Mouse (Mus musculus) thymus, postnatal 25 days (tissue): ENCODE measurements around the gene Tnfaip8l2.
A peak's percentile ranks its signal among the peaks of the same experiment; 100 is the strongest.
"Not testable (repeated sequence)": the region's sequence is repeated elsewhere in the genome, so short reads cannot be mapped to it uniquely, and the experiment has no call there.

Experiments
- DNase-seq: peaks from one replicate; pipeline ENCODE4 v3.0.0; 2022

Gene Tnfaip8l2

DNA sequence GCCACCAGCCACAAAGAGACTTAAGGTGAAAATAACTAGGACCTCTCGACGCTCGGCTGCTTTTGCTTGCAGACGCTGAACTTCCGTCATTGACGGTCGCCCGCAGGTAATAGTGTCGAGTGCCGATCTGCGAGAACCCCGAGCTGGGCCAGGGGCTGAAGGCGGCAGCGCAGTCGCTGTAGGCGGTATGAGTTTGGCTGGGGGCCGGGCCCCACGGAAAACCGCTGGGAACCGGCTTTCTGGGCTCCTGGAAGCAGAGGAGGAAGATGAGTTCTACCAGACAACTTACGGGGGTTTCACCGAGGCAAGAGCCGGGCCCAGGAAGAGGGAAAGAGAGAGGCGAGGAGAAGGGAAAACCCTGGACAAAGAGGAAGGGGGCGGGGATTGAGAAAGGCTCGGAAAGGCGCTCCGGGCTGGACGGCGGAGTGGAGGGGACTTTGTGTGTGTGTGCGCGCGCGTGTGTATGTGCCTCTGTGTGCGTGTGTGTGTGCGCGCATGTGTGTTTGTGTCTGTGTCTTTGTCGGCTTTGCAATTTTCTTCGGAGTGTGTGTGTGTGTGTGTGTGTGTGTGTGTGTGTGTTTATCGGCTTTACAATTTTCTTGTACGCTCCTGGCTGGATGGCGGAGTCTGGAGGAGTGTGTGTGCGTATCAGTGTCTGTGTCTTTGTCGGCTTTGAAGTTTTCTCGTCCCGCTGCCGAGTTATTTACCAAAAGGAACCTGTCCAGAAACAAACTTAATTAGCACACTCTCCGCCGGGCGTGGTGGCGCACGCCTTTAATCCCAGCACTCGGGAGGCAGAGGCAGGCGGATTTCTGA lies 31.0 kb downstream of the Tnfaip8l2 start, which contains the start of gene Vps72:
Vps72 (plus strand) TSS at position 112 of the 816 bp plus-strand sequence.
- peak; percentile 90 for DNase-seq

DNA sequence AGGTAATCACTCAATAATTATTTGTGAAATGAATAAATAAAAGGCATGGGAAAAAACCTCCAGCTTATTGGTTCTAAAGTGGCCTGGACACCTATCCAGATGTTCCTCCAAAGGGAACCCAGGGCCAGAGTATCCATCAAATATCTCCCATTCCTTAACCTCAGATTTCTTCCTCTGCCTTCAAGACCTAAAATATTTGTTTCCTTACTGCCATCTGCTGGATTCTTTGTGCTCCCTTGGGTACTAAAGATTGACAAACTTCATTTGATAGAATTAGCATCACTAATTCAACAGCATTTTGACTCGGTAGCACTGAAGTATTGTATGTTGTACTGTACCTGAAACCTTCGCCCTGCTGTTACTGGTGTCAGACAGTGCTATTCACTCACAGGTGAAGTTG lies 34.3 kb downstream of the Tnfaip8l2 start:
- DNase-seq = no peak

DNA sequence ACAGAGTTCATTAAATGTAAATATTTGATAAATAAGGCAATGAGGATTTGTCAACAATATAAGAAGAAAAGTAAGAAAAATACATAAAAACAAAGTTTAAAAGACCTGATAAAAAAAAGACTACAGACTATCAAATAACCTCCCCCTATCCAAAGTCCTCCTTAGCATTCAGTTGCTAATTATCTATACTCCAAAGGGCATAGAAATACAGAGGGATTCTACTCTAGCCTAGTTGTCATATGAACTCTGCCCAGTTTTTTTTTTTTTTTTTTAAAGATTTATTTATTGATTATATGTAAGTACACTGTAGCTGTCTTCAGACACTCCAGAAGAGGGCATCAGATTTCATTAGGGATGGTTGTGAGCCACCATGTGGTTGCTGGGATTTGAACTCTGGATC lies 34.9 kb downstream of the Tnfaip8l2 start:
- DNase-seq = not testable (repeated sequence)

DNA sequence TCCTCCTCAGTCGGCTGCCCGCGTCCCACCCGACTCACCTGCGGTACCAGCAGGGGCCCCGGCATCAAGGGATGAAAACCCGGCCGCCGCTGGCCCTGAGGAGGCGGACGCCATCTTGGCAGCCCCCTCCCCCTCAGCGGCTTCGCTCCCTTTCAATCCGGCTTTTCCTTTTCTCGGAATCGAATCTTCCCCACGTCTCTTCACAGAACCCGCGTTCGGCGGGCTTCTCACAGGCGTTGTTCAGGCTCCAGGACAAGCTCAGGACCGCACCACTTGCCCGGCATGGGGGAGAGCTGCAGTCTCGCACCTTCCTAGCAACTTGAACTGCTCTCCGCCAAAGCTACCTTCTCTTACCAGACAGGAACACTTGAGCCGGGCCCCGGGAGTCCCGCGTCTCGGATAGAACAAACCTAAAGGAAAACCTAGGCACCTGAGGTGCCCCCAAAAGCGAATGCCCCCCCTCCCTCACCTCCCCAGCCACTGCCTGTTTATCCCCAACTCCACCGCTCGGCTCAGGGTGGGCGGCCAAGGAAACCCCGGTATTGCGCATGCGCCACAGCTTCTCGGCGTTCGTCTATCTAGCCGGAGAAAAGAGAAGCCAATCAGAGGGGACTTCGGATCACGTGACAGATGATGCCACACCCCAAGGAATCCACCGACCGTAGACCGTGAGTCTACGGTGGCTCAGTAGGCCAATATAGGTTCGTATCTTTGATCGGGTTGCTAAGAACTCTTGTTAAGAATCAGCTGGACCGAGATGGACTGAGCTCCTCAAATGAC lies 35.6 kb downstream of the Tnfaip8l2 start, which contains the start of gene Pip5k1a:
Pip5k1a (minus strand) TSS at position 593 of the 780 bp plus-strand sequence.
- DNase-seq = peak; percentile 95

DNA sequence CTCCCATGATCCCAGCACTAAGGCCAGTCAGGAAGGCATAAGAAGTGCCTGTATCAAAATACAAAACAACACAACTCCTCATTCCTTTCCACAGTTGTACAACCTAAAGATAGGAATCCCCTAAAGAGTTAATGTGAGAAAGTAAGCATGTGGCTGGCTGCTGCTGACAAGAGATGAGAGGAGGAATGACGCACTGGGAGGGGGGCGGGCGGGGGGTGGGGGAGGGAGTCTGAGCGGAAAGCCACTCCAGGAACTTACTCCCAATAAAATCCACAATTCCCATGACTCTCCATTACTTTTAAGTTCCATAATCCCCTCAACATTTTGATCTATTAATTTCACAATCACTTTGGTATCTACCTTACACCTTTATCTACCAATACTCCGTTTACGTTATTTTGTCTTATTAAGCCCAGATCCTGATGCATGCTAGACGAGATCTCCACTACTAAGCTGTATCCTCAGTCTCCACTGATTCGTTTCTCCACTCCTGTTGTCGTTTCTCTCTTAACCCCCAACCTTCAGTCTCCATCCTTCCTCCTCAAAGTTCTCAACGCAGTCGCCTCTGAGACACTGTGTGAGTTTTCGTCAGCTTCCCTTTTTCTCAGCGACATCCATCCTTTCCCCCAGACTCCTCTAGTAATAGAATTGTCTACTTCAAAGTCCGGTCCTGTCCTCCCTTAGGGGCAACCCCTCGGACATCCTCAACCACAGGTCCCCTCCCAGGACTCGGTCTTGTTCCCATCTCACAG lies 36.4 kb downstream of the Tnfaip8l2 start:
- no peak for DNase-seq

DNA sequence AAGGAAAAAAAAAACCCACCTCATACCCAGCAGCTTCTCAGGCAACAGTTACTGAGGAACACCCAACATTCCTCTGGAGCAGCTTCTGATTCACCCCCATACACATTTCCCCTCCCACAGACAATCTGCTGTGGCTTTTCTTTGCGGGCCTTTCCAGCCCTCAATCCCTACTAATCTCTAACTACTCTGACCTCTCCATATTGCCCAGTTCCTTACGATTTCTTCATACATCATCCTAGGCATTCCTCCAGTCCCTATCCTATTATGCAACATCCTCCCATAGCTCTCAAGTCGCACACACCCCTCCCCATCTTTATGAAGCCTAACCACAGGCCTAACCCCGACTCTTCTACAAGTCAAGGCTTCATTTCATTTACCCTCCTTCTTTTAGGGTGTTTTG lies 37.0 kb downstream of the Tnfaip8l2 start:
- no peak for DNase-seq

DNA sequence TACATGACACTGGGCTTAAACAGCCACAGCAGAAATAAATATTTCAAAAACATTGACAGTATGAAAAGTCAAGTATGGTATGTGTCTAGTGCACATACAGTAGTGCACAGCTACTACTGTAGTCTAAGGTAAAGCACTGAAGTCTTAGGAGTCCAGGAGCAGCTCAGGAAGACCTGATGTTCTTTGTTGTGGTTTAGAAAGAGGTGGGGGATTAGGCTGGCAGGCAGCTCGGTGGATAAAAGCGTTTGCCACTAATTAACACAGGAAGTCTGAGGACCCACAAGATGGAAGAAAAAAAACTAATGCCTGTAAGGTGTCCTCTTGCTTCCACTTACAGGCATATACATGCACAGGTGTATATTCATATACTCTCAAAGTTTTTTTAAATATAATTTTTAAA lies 41.3 kb downstream of the Tnfaip8l2 start:
- DNase-seq = no peak
